Mouse (Mus musculus) liver (tissue): ENCODE data around the gene Naaladl2.

Source experiments
- DNase-seq: peaks from one replicate; pipeline ENCODE4 v3.0.0-alpha.2; 2020; ENCODE audit warnings: mixed read lengths

Naaladl2 gene

GRCm38 (mm10) chr3:23928097-23928496 is 1216.0 kb downstream of the Naaladl2 start:
- DNase-seq = peak; percentile 4

- DNase-seq = no peak
Measured at GRCm38 (mm10) chr3:23907682-23908081, 1236.4 kb downstream of the Naaladl2 start.

GRCm38 (mm10) chr3:23865688-23866087 is 1278.4 kb downstream of the Naaladl2 start:
- DNase-seq = no peak

GRCm38 (mm10) chr3:23857275-23857674 is 1286.8 kb downstream of the Naaladl2 start:
- no peak for DNase-seq

GRCm38 (mm10) chr3:23817585-23817984 is 1326.5 kb downstream of the Naaladl2 start:
- DNase-seq = no peak

- DNase-seq = no peak
Measured at GRCm38 (mm10) chr3:23758746-23759145, 1385.3 kb downstream of the Naaladl2 start.
